Mouse (Mus musculus) liver, embryonic 14.5 days (tissue): ENCODE data around the gene Capn7. TPM values are rescaled to one million over a fixed set of nuclear protein-coding genes. Genes with fewer than 3 reads are reported as not detected.
A peak's percentile ranks its signal among the peaks of the same experiment; 100 is the strongest.

Experiments
- ATAC-seq: fragments of 200-750 bp; cut with Nextera tagmentation; 2 replicates; pipeline ENCODE4 v1.8.0; 2017; ENCODE audit warnings: moderate number of reproducible peaks, mild to moderate bottlenecking, moderate library complexity; ENCODE audit not compliant: insufficient read depth
- DNase-seq, 3 experiments: peaks; one replicate each; pipeline ENCODE4 v3.0.0-alpha.2; 2012 to 2013; ENCODE audit warnings: low read depth in 3 of 3, low spot score in 3 of 3
- H3K27ac ChIP-seq: fragments of 300-500 bp; sonication (generic); 2 replicates; pipeline ENCODE4 v1.5.1; 2014; ENCODE audit warnings: moderate library complexity, mild to moderate bottlenecking, control low read depth, inconsistent platforms
- H3K27me3 ChIP-seq: fragments of 300-500 bp; sonication (generic); 2 replicates; pipeline ENCODE4 v1.6.1; 2014; ENCODE audit warnings: mild to moderate bottlenecking, low read length, moderate library complexity; ENCODE audit not compliant: control insufficient read depth, insufficient read depth
- H3K36me3 ChIP-seq: fragments of 300-500 bp; sonication (generic); replicated peaks from 2 replicates; pipeline ENCODE4 v1.6.1; 2014; ENCODE audit warnings: low read depth; ENCODE audit not compliant: control insufficient read depth, insufficient read depth
- H3K4me1 ChIP-seq, 2 experiments: fragments of 200-500 bp in 1 of 2; fragments of 300-500 bp in 1 of 2; sonication (generic) in 1 of 2; replicated peaks; 2 replicates each; pipeline ENCODE4 v1.6.1; 2012 to 2014; ENCODE audit warnings: antibody characterized with exemption in 1 of 2, inconsistent platforms in 1 of 2, low read length in 1 of 2; ENCODE audit not compliant: control insufficient read depth in 2 of 2, insufficient read depth in 2 of 2
- H3K4me2 ChIP-seq: fragments of 300-500 bp; sonication (generic); 2 replicates; pipeline ENCODE4 v1.6.1; 2014; ENCODE audit warnings: low read depth, mild to moderate bottlenecking, control low read depth, moderate library complexity
- H3K4me3 ChIP-seq, 2 experiments: fragments of 200-500 bp in 1 of 2; fragments of 300-500 bp in 1 of 2; sonication (generic) in 1 of 2; 2 replicates each; pipeline ENCODE4 v1.5.1; 2012 to 2014; ENCODE audit warnings: low read depth in 2 of 2, low read length in 2 of 2, mild to moderate bottlenecking in 2 of 2, control low read depth in 1 of 2, inconsistent platforms in 1 of 2, moderate library complexity in 1 of 2; ENCODE audit not compliant: insufficient read depth in 1 of 2
- H3K9ac ChIP-seq: fragments of 300-500 bp; sonication (generic); replicated peaks from 2 replicates; pipeline ENCODE4 v1.6.1; 2014; ENCODE audit warnings: mild to moderate bottlenecking, control low read depth, moderate library complexity
- H3K9me3 ChIP-seq: fragments of 300-500 bp; sonication (generic); 2 replicates; pipeline ENCODE4 v1.6.1; 2016; ENCODE audit warnings: low read length, mixed read lengths; ENCODE audit not compliant: control insufficient read depth
- CTCF ChIP-seq: IDR thresholded peaks from 2 replicates; pipeline ENCODE4 v1.5.1; 2016; ENCODE audit warnings: antibody characterized with exemption, low read depth, control low read depth
- EP300 ChIP-seq: IDR thresholded peaks from 2 replicates; pipeline ENCODE4 v1.6.1; 2016; ENCODE audit warnings: antibody characterized with exemption, low read depth
- WGBS: fragments of 180-500 bp; shearing (Covaris S2); extraction: QIAGEN DNeasy Blood & Tissue Kit; methylation state at CpG from one replicate; pipeline ENCODE4 v1.1.7; 2014; ENCODE audit not compliant: insufficient replicate concordance; 5-methylcytosine and 5-hydroxymethylcytosine counted together
- polyA plus RNA-seq, 2 experiments: library from polyadenylated mRNA; depleted of rRNA in 1 of 2; stranded (reverse) in 1 of 2; unstranded in 1 of 2; fragments of >200 nt; fragmentation: Nextera tagmentation in 1 of 2; extraction: Ambion mirVana in 1 of 2; gene quantifications; 2 replicates each; pipeline versions ENCODE4 v1.2.1 to v1.2.3; 2012 to 2014

Gene Capn7
- polyA plus RNA-seq, 2 experiments, result 13.7 to 17.7 TPM

GRCm38 (mm10) chr14:31345367-31345766 is 8.9 kb downstream of the Capn7 start:
- WGBS, result 14% methylated on average over 1 of the region's 1 CpGs
- DNase-seq (no peak), ATAC-seq (no peak)
- H3K9ac ChIP-seq, result no peak overlapping the region
- H3K4me3 ChIP-seq, result no peak overlapping the region
- no peaks in the 10 kb centered on the region for H3K9me3 ChIP-seq
- H3K4me1 ChIP-seq, result peaks cover 2 to 10% of the 10 kb centered on the region in 2 experiments; a peak in 3 of 4 replicates
- no peak overlapping the region for H3K27ac ChIP-seq
- no peak overlapping the region for H3K4me2 ChIP-seq
- peaks cover 15% of the 10 kb centered on the region for H3K36me3 ChIP-seq
- no peaks in the 10 kb centered on the region for H3K27me3 ChIP-seq
- TF ChIP-seq CTCF (no peak), EP300 (peak; percentile 53)

GRCm38 (mm10) chr14:31362236-31362635 is 25.8 kb downstream of the Capn7 start:
- Histone ChIP-seq H3K27me3 (no peaks in the 10 kb centered on the region), H3K4me2 (no peak overlapping the region), H3K36me3 (peaks cover 31% of the 10 kb centered on the region), H3K4me3 (no peak overlapping the region), H3K4me1 (peaks cover 0 to 2% of the 10 kb centered on the region in 2 experiments; a peak in 1 of 4 replicates), H3K27ac (no peak overlapping the region), H3K9ac (no peak overlapping the region), H3K9me3 (no peaks in the 10 kb centered on the region)
- TF ChIP-seq CTCF, result no peak
- no peak for TF ChIP-seq EP300
- ATAC-seq (no peak), DNase-seq (no peak)
- 81% methylated on average over 2 of the region's 2 CpGs for WGBS

GRCm38 (mm10) chr14:31364589-31364988 is 28.2 kb downstream of the Capn7 start:
- Histone ChIP-seq H3K4me1 (peaks cover 0 to 2% of the 10 kb centered on the region in 2 experiments; a peak in 1 of 4 replicates), H3K27ac (no peak overlapping the region), H3K9me3 (no peaks in the 10 kb centered on the region), H3K4me2 (no peak overlapping the region), H3K27me3 (no peaks in the 10 kb centered on the region), H3K36me3 (peaks cover 30% of the 10 kb centered on the region), H3K9ac (no peak overlapping the region), H3K4me3 (no peak overlapping the region)
- peak; percentile 22 to 37 (median 31) for DNase-seq
- WGBS, result 54% methylated on average over 4 of the region's 4 CpGs
- ATAC-seq, result peak; percentile 77
- TF ChIP-seq CTCF (no peak), EP300 (peak; percentile 68)

GRCm38 (mm10) chr14:31365350-31365749 is 28.9 kb downstream of the Capn7 start:
- ATAC-seq (no peak), DNase-seq (peak; percentile 41 to 46 (median 43))
- H3K27me3 ChIP-seq, result no peaks in the 10 kb centered on the region
- H3K4me2 ChIP-seq, result no peak overlapping the region
- TF ChIP-seq EP300 (no peak), CTCF (peak; percentile 69)
- H3K4me3 ChIP-seq, result no peak overlapping the region
- no peak overlapping the region for H3K27ac ChIP-seq
- H3K9me3 ChIP-seq, result no peaks in the 10 kb centered on the region
- no peak overlapping the region for H3K9ac ChIP-seq
- peaks cover 0 to 2% of the 10 kb centered on the region in 2 experiments; a peak in 1 of 4 replicates for H3K4me1 ChIP-seq
- peaks cover 31% of the 10 kb centered on the region for H3K36me3 ChIP-seq

GRCm38 (mm10) chr14:31367951-31368350 is 31.5 kb downstream of the Capn7 start:
- H3K4me2 ChIP-seq, result no peak overlapping the region
- no peak overlapping the region for H3K27ac ChIP-seq
- peaks cover 0 to 2% of the 10 kb centered on the region in 2 experiments; a peak in 1 of 4 replicates for H3K4me1 ChIP-seq
- ATAC-seq (no peak), DNase-seq (no peak)
- H3K27me3 ChIP-seq, result no peaks in the 10 kb centered on the region
- H3K36me3 ChIP-seq, result peaks cover 37% of the 10 kb centered on the region
- no peak overlapping the region for H3K4me3 ChIP-seq
- 63% methylated on average over 7 of the region's 7 CpGs for WGBS
- H3K9me3 ChIP-seq, result no peaks in the 10 kb centered on the region
- TF ChIP-seq EP300 (no peak), CTCF (no peak)
- no peak overlapping the region for H3K9ac ChIP-seq
